Comparison of ENCODE assay signal across 12 mouse cellular contexts in genomic region chr17:46622269-46622668, GRCm38 (mm10). TPM values are rescaled to one million over a fixed set of nuclear protein-coding genes. Genes with fewer than 3 reads are reported as not detected.
DNase-seq lines count a peak whose midpoint lies in the region; ATAC-seq and TF ChIP-seq lines count a peak whose summit lies in the region.
"Had no signal": no experiment of that assay in that cellular context is flagged by ENCODE, and none has a peak within 500 bp of the region (broad histone marks: within the 10 kb centered on the region; RNA-seq: fewer than 3 reads in every experiment).

No protein-coding gene starts in this region.

- peak overlapping the region; percentile 56 for H3K27ac ChIP-seq in heart, postnatal 0 days (ENCODE audit: low read depth)
- no peak overlapping the region for H3K27ac ChIP-seq in thymus, adult 2 months (ENCODE audit: control insufficient read depth, insufficient read depth, low read length)
- no peak overlapping the region for H3K27ac ChIP-seq in intestine, embryonic 15.5 days

- no peak for TF ChIP-seq EP300 in heart, postnatal 0 days (IDR thresholded peaks at IDR 0.05; ENCODE audit: low read depth)

- TF ChIP-seq POLR2A in thymus, adult 2 months (IDR thresholded peaks at IDR 0.05; ENCODE audit: control insufficient read depth, extremely low read depth, insufficient read depth, low read length, poor library complexity), result no peak

- H3K36me3 ChIP-seq in heart, postnatal 0 days (replicated peaks; ENCODE audit: control insufficient read depth, insufficient read depth, low read length), result no peaks in the 10 kb centered on the region
- no peaks in the 10 kb centered on the region for H3K36me3 ChIP-seq in thymus, adult 2 months (ENCODE audit: control insufficient read depth, insufficient read depth, low read length)
- H3K36me3 ChIP-seq in intestine, embryonic 15.5 days, result no peaks in the 10 kb centered on the region
- H3K36me3 ChIP-seq: neural tube, embryonic 15.5 days had no signal

- no peak overlapping the region for H3K4me3 ChIP-seq in heart, postnatal 0 days (ENCODE audit: low read depth, low read length)
- H3K4me3 ChIP-seq in thymus, adult 2 months (ENCODE audit: control insufficient read depth, insufficient read depth, low read length), result no peak overlapping the region
- H3K4me3 ChIP-seq in intestine, embryonic 15.5 days (replicated peaks), result no peak overlapping the region
- H3K4me3 ChIP-seq: neural tube, embryonic 15.5 days had no signal

- DNase-seq in heart, postnatal 0 days (ENCODE audit: low spot score), result no peak
- DNase-seq in heart, postnatal 10 days, result no peak
- DNase-seq in thymus, postnatal 0 days (ENCODE audit: low spot score), result peak; percentile 61
- DNase-seq in thymus, adult 2 months, result no peak
- no peak for DNase-seq in left cerebral cortex, adult 9 months (ENCODE audit: low spot score in 2 of 2)
- DNase-seq: cerebellum, adult 11 months; thymus, adult 18-20 months had no signal

- intact Hi-C loops in heart, postnatal 10 days (cut with DNase I), result no loop called here

- WGBS in heart, postnatal 0 days, result 52% methylated on average over 11 of the region's 11 CpGs
- 19% methylated on average over 11 of the region's 11 CpGs for WGBS in thymus, adult 2 months
- 68% methylated on average over 11 of the region's 11 CpGs for WGBS in intestine, embryonic 15.5 days

- peaks cover 64% of the 10 kb centered on the region for H3K4me1 ChIP-seq in heart, postnatal 0 days (ENCODE audit: control insufficient read depth, insufficient read depth)
- H3K4me1 ChIP-seq in thymus, adult 2 months (replicated peaks; ENCODE audit: control insufficient read depth, insufficient read depth, low read length), result peaks cover 8% of the 10 kb centered on the region; the same call in 1 of the 2 replicates
- peaks cover 83% of the 10 kb centered on the region for H3K4me1 ChIP-seq in intestine, embryonic 15.5 days (replicated peaks)

- H3K27me3 ChIP-seq in heart, postnatal 0 days (ENCODE audit: control insufficient read depth, insufficient read depth, low read length), result no peaks in the 10 kb centered on the region
- H3K27me3 ChIP-seq in thymus, adult 2 months (ENCODE audit: control insufficient read depth, insufficient read depth, low read length), result no peaks in the 10 kb centered on the region
- no peaks in the 10 kb centered on the region for H3K27me3 ChIP-seq in intestine, embryonic 15.5 days (replicated peaks)
- H3K27me3 ChIP-seq: neural tube, embryonic 15.5 days had no signal

- H3K9me3 ChIP-seq in heart, postnatal 0 days (replicated peaks; ENCODE audit: control insufficient read depth, low read length), result no peaks in the 10 kb centered on the region
- no peaks in the 10 kb centered on the region for H3K9me3 ChIP-seq in intestine, embryonic 15.5 days
- H3K9me3 ChIP-seq: neural tube, embryonic 15.5 days had no signal

- TF ChIP-seq CTCF in heart, postnatal 0 days (IDR thresholded peaks at IDR 0.05; ENCODE audit: low read depth), result no peak
- TF ChIP-seq CTCF in thymus, adult 2 months (IDR thresholded peaks at IDR 0.05; ENCODE audit: borderline replicate concordance, control insufficient read depth, extremely low read depth, insufficient read depth, low read length, poor library complexity), result no peak

- no peak for ATAC-seq in heart, postnatal 0 days (ENCODE audit: insufficient read depth, low read depth)
- no peak for ATAC-seq in intestine, embryonic 15.5 days
- ATAC-seq in erythroid progenitor cell, adult 5-6 weeks (replicated peaks; ENCODE audit: low FRiP score, poor library complexity, severe bottlenecking), result no peak
- ATAC-seq in activated CD4-positive, CD25-positive, alpha-beta regulatory T cell, adult 4 months, result no peak
- ATAC-seq: inflammation-experienced regulatory T-cells, adult 6 months had no signal

- no peak overlapping the region for H3K4me2 ChIP-seq in heart, postnatal 0 days (ENCODE audit: low read depth, low read length)
- no peak overlapping the region for H3K4me2 ChIP-seq in intestine, embryonic 15.5 days (replicated peaks)

- no peak overlapping the region for H3K9ac ChIP-seq in heart, postnatal 0 days (replicated peaks; ENCODE audit: low read depth, low read length)
- peak overlapping the region; percentile 19; the same call in 1 of the 2 replicates for H3K9ac ChIP-seq in intestine, embryonic 15.5 days
- H3K9ac ChIP-seq: neural tube, embryonic 15.5 days had no signal

RNA-seq across cellular contexts. Expression of gene Ptk7, which starts 7.0 kb away (rescaled TPM):
- 57.9 and 70.4 TPM in 2 replicates for total RNA-seq in heart, postnatal 0 days (2014; rRNA removed; ENCODE audit: low replicate concordance)
- polyA plus RNA-seq in heart, postnatal 0 days (2015; fragmentation: Nextera tagmentation; extraction: Ambion mirVana), result 16.9 and 17.2 TPM in 2 replicates
- 10 to 100 TPM; 19.5 to 22.3 TPM for total RNA-seq in heart, postnatal 10 days (2021)
- polyA plus RNA-seq in thymus, postnatal 0 days (2015; fragmentation: Nextera tagmentation; extraction: Ambion mirVana), result 24.7 and 25.1 TPM in 2 replicates
- 11.9 and 15.8 TPM in 2 replicates for polyA plus RNA-seq in thymus, adult 2 months (2012; rRNA removed)
- polyA plus RNA-seq in intestine, embryonic 15.5 days (2015; fragmentation: Nextera tagmentation; extraction: Ambion mirVana), result 61.8 and 66.2 TPM in 2 replicates
- not detected in 2 replicates for total RNA-seq in erythroid progenitor cell, adult 5-6 weeks (2015; ENCODE audit: low replicate concordance)
- 0.30 TPM in 1 of 2 replicates, not detected in the other for total RNA-seq in erythroid progenitor cell, adult 5-6 weeks (2017; ENCODE audit: low replicate concordance)
- polyA plus RNA-seq in activated CD4-positive, CD25-positive, alpha-beta regulatory T cell, adult 4 months (2017; shearing (Covaris generic)), result under 1 TPM in 1 of 2 experiments, not detected in 1; 0.22 TPM
- polyA plus RNA-seq: inflammation-experienced regulatory T-cells, adult 6 months had no signal

RNA-seq across cellular contexts. Expression of gene Klc4, which starts 23.6 kb away (rescaled TPM):
- total RNA-seq in heart, postnatal 0 days (2014; rRNA removed; ENCODE audit: low replicate concordance), result 26.2 and 29.0 TPM in 2 replicates
- 25.1 and 28.8 TPM in 2 replicates for polyA plus RNA-seq in heart, postnatal 0 days (2015; fragmentation: Nextera tagmentation; extraction: Ambion mirVana)
- 10 to 100 TPM; 23.8 to 28.2 TPM for total RNA-seq in heart, postnatal 10 days (2021)
- 17.7 and 18.4 TPM in 2 replicates for polyA plus RNA-seq in thymus, postnatal 0 days (2015; fragmentation: Nextera tagmentation; extraction: Ambion mirVana)
- 22.6 and 24.0 TPM in 2 replicates for polyA plus RNA-seq in thymus, adult 2 months (2012; rRNA removed)
- 64.6 and 73.2 TPM in 2 replicates for polyA plus RNA-seq in intestine, embryonic 15.5 days (2015; fragmentation: Nextera tagmentation; extraction: Ambion mirVana)
- total RNA-seq in erythroid progenitor cell, adult 5-6 weeks (2015; ENCODE audit: low replicate concordance), result 1.3 and 2.9 TPM in 2 replicates
- 4.5 and 5.5 TPM in 2 replicates for total RNA-seq in erythroid progenitor cell, adult 5-6 weeks (2017; ENCODE audit: low replicate concordance)
- 10 to 100 TPM in 1 of 2 experiments, 1 to 10 TPM in 1; 5.6 to 11.2 TPM for polyA plus RNA-seq in activated CD4-positive, CD25-positive, alpha-beta regulatory T cell, adult 4 months (2017; shearing (Covaris generic))

RNA-seq across cellular contexts. Expression of gene Mrpl2, which starts 23.8 kb away (rescaled TPM):
- 96.7 and 116 TPM in 2 replicates for total RNA-seq in heart, postnatal 0 days (2014; rRNA removed; ENCODE audit: low replicate concordance)
- polyA plus RNA-seq in heart, postnatal 0 days (2015; fragmentation: Nextera tagmentation; extraction: Ambion mirVana), result 152 and 158 TPM in 2 replicates
- total RNA-seq in heart, postnatal 10 days (2021), result 100 to 1,000 TPM; 117 to 122 TPM
- 110 and 113 TPM in 2 replicates for polyA plus RNA-seq in thymus, postnatal 0 days (2015; fragmentation: Nextera tagmentation; extraction: Ambion mirVana)
- 68.3 and 91.0 TPM in 2 replicates for polyA plus RNA-seq in thymus, adult 2 months (2012; rRNA removed)
- 148 and 156 TPM in 2 replicates for polyA plus RNA-seq in intestine, embryonic 15.5 days (2015; fragmentation: Nextera tagmentation; extraction: Ambion mirVana)
- total RNA-seq in erythroid progenitor cell, adult 5-6 weeks (2015; ENCODE audit: low replicate concordance), result 5.8 and 10.9 TPM in 2 replicates
- total RNA-seq in erythroid progenitor cell, adult 5-6 weeks (2017; ENCODE audit: low replicate concordance), result 12.5 and 13.3 TPM in 2 replicates
- 10 to 100 TPM; 67.3 to 68.4 TPM for polyA plus RNA-seq in activated CD4-positive, CD25-positive, alpha-beta regulatory T cell, adult 4 months (2017; shearing (Covaris generic))

RNA-seq across cellular contexts. Expression of gene Cul7, which starts 27.9 kb away (rescaled TPM):
- total RNA-seq in heart, postnatal 0 days (2014; rRNA removed; ENCODE audit: low replicate concordance), result 92.7 and 95.5 TPM in 2 replicates
- polyA plus RNA-seq in heart, postnatal 0 days (2015; fragmentation: Nextera tagmentation; extraction: Ambion mirVana), result 18.6 and 20.6 TPM in 2 replicates
- 10 to 100 TPM; 56.1 to 62.2 TPM for total RNA-seq in heart, postnatal 10 days (2021)
- 14.0 and 16.0 TPM in 2 replicates for polyA plus RNA-seq in thymus, postnatal 0 days (2015; fragmentation: Nextera tagmentation; extraction: Ambion mirVana)
- polyA plus RNA-seq in thymus, adult 2 months (2012; rRNA removed), result 47.9 and 50.1 TPM in 2 replicates
- polyA plus RNA-seq in intestine, embryonic 15.5 days (2015; fragmentation: Nextera tagmentation; extraction: Ambion mirVana), result 41.1 and 45.7 TPM in 2 replicates
- total RNA-seq in erythroid progenitor cell, adult 5-6 weeks (2015; ENCODE audit: low replicate concordance), result 1.7 TPM in 1 of 2 replicates, not detected in the other
- total RNA-seq in erythroid progenitor cell, adult 5-6 weeks (2017; ENCODE audit: low replicate concordance), result 0.30 and 0.39 TPM in 2 replicates
- polyA plus RNA-seq in activated CD4-positive, CD25-positive, alpha-beta regulatory T cell, adult 4 months (2017; shearing (Covaris generic)), result 1 to 10 TPM; 2.8 to 4.1 TPM

RNA-seq across cellular contexts. Expression of gene Rrp36, which starts 51.9 kb away (rescaled TPM):
- total RNA-seq in heart, postnatal 0 days (2014; rRNA removed; ENCODE audit: low replicate concordance), result 15.5 and 18.8 TPM in 2 replicates
- polyA plus RNA-seq in heart, postnatal 0 days (2015; fragmentation: Nextera tagmentation; extraction: Ambion mirVana), result 26.6 and 29.7 TPM in 2 replicates
- 10 to 100 TPM; 12.9 to 19.0 TPM for total RNA-seq in heart, postnatal 10 days (2021)
- 53.2 and 68.6 TPM in 2 replicates for polyA plus RNA-seq in thymus, postnatal 0 days (2015; fragmentation: Nextera tagmentation; extraction: Ambion mirVana)
- 43.8 and 47.8 TPM in 2 replicates for polyA plus RNA-seq in thymus, adult 2 months (2012; rRNA removed)
- polyA plus RNA-seq in intestine, embryonic 15.5 days (2015; fragmentation: Nextera tagmentation; extraction: Ambion mirVana), result 56.4 and 58.4 TPM in 2 replicates
- 2.5 TPM in 1 of 2 replicates, not detected in the other for total RNA-seq in erythroid progenitor cell, adult 5-6 weeks (2015; ENCODE audit: low replicate concordance)
- total RNA-seq in erythroid progenitor cell, adult 5-6 weeks (2017; ENCODE audit: low replicate concordance), result 8.6 and 23.7 TPM in 2 replicates
- 10 to 100 TPM; 44.0 to 48.0 TPM for polyA plus RNA-seq in activated CD4-positive, CD25-positive, alpha-beta regulatory T cell, adult 4 months (2017; shearing (Covaris generic))

Comparison
In these comparisons a context has a peak if more than half of its experiments do, and no peak if none do; other contexts are left out.
1. RNA of gene Ptk7, which starts 7.0 kb away (polyA plus RNA-seq): 61.8 to 66.2 TPM in intestine, embryonic 15.5 days, 24.7 to 25.1 TPM in thymus, postnatal 0 days, 16.9 to 17.2 TPM in heart, postnatal 0 days and 11.9 to 15.8 TPM in thymus, adult 2 months; 0.22 TPM in activated CD4-positive, CD25-positive, alpha-beta regulatory T cell, adult 4 months; every median in the first group is over 10 times any median in the second.